Mouse (Mus musculus) heart, embryonic 14.5 days (tissue): Measurements from ENCODE around the gene Mogs. TPM values are rescaled to one million over a fixed set of nuclear protein-coding genes. Genes with fewer than 3 reads are reported as not detected.

Source experiments
- ATAC-seq: fragments of 200-750 bp; cut with Nextera tagmentation; 2 replicates; pipeline ENCODE4 v1.8.0; 2017; ENCODE audit warnings: low read depth, moderate TSS enrichment; ENCODE audit not compliant: insufficient number of reproducible peaks, insufficient read depth, low FRiP score
- H3K27ac ChIP-seq, 2 experiments: fragments of 200-500 bp in 1 of 2; fragments of 300-500 bp in 1 of 2; sonication (generic) in 1 of 2; replicated peaks in 1 of 2; 2 replicates each; pipeline ENCODE4 v1.5.1; 2012 to 2014; ENCODE audit warnings: low read depth in 2 of 2, low read length in 2 of 2, control low read depth in 1 of 2, mild to moderate bottlenecking in 1 of 2, mixed read lengths in 1 of 2; ENCODE audit not compliant: control insufficient read depth in 1 of 2, insufficient read depth in 1 of 2
- H3K27me3 ChIP-seq: fragments of 300-500 bp; sonication (generic); 2 replicates; pipeline ENCODE4 v1.6.1; 2014; ENCODE audit warnings: mild to moderate bottlenecking, low read length, control low read depth; ENCODE audit not compliant: control insufficient read depth, insufficient read depth
- H3K36me3 ChIP-seq: fragments of 300-500 bp; sonication (generic); 2 replicates; pipeline ENCODE4 v1.6.1; 2014; ENCODE audit warnings: mild to moderate bottlenecking, control low read depth, low read length, mixed read lengths; ENCODE audit not compliant: control insufficient read depth, insufficient read depth
- H3K4me1 ChIP-seq, 2 experiments: fragments of 200-500 bp in 1 of 2; fragments of 300-500 bp in 1 of 2; sonication (generic) in 1 of 2; 2 replicates each; pipeline ENCODE4 v1.6.1; 2012 to 2014; ENCODE audit warnings: low read length in 2 of 2, control low read depth in 1 of 2, mixed read lengths in 1 of 2; ENCODE audit not compliant: control insufficient read depth in 2 of 2, insufficient read depth in 2 of 2
- H3K4me2 ChIP-seq: fragments of 300-500 bp; sonication (generic); 2 replicates; pipeline ENCODE4 v1.6.1; 2014; ENCODE audit warnings: mild to moderate bottlenecking, low read length
- H3K4me3 ChIP-seq, 2 experiments: fragments of 200-500 bp in 1 of 2; fragments of 300-500 bp in 1 of 2; sonication (generic) in 1 of 2; 2 replicates each; pipeline ENCODE4 v1.5.1; 2012 to 2014; ENCODE audit warnings: low read length in 2 of 2, mild to moderate bottlenecking in 2 of 2, control low read depth in 1 of 2, low read depth in 1 of 2, moderate library complexity in 1 of 2; ENCODE audit not compliant: control insufficient read depth in 1 of 2, insufficient read depth in 1 of 2
- H3K9ac ChIP-seq: fragments of 300-500 bp; sonication (generic); 2 replicates; pipeline ENCODE4 v1.6.1; 2014; ENCODE audit warnings: mild to moderate bottlenecking, low read length
- H3K9me3 ChIP-seq: fragments of 300-500 bp; sonication (generic); 2 replicates; pipeline ENCODE4 v1.6.1; 2016; ENCODE audit warnings: low read length, control low read depth; ENCODE audit not compliant: control insufficient read depth
- WGBS: fragments of 180-500 bp; shearing (Covaris S2); extraction: QIAGEN DNeasy Blood & Tissue Kit; methylation state at CpG from one replicate; pipeline ENCODE4 v1.1.7; 2014; 5-methylcytosine and 5-hydroxymethylcytosine counted together
- polyA plus RNA-seq: library from polyadenylated mRNA; unstranded; fragments of >200 nt; fragmentation: Nextera tagmentation; extraction: Ambion mirVana; gene quantifications from 2 replicates; pipeline ENCODE4 v1.2.1, GENCODE M21; 2014

Mogs gene
- polyA plus RNA-seq, 1 experiment from 2014 or later = 21.6 TPM

GRCm38 (mm10) chr6:83111510-83112136, 3.7 kb upstream of the Mogs start:
- Histone ChIP-seq H3K9ac (peak overlapping the region; percentile 39; the same call in 1 of the 2 replicates), H3K4me2 (peak overlapping the region; percentile 17; the same call in 1 of the 2 replicates), H3K4me3 (no peak overlapping the region), H3K9me3 (no peaks in the 10 kb centered on the region), H3K4me1 (peaks cover 8 to 36% of the 10 kb centered on the region in 2 experiments), H3K27me3 (no peaks in the 10 kb centered on the region), H3K27ac (peak overlapping the region in 1 of 2 experiments; percentile 34; a peak in 1 of 4 replicates), H3K36me3 (peaks cover 24% of the 10 kb centered on the region)
- WGBS = 62% methylated on average over 4 of the region's 4 CpGs
- ATAC-seq = no peak

GRCm38 (mm10) chr6:83115682-83116372, 531 bp downstream of the Mogs start:
- H3K27ac ChIP-seq = peak overlapping the region in 1 of 2 experiments; percentile 70; a peak in 2 of 4 replicates
- WGBS = 2% methylated on average over 47 of the region's 48 CpGs
- no peaks in the 10 kb centered on the region for H3K27me3 ChIP-seq
- peaks cover 43% of the 10 kb centered on the region for H3K36me3 ChIP-seq
- H3K9ac ChIP-seq = peak overlapping the region; percentile 84
- H3K4me1 ChIP-seq = peaks cover 14 to 34% of the 10 kb centered on the region in 2 experiments
- H3K4me3 ChIP-seq = peak overlapping the region; percentile 59 to 64
- H3K9me3 ChIP-seq = no peaks in the 10 kb centered on the region
- peak; percentile 51; the same call in 1 of the 2 replicates for ATAC-seq
- peak overlapping the region; percentile 85 for H3K4me2 ChIP-seq

- H3K4me3 ChIP-seq = peak overlapping the region; percentile 59 to 64
- H3K36me3 ChIP-seq = peaks cover 36% of the 10 kb centered on the region
- no peak overlapping the region for H3K27ac ChIP-seq
- H3K4me2 ChIP-seq = peak overlapping the region; percentile 85
- no peaks in the 10 kb centered on the region for H3K27me3 ChIP-seq
- H3K9me3 ChIP-seq = no peaks in the 10 kb centered on the region
- H3K9ac ChIP-seq = peak overlapping the region; percentile 84
- no peak for ATAC-seq
- H3K4me1 ChIP-seq = peaks cover 12 to 32% of the 10 kb centered on the region in 2 experiments
- 70% methylated on average over 11 of the region's 11 CpGs for WGBS
Observed at GRCm38 (mm10) chr6:83116373-83117164, 1.3 kb downstream of the Mogs start.

- ATAC-seq = no peak
- Histone ChIP-seq H3K27ac (no peak overlapping the region), H3K9me3 (no peaks in the 10 kb centered on the region), H3K4me3 (no peak overlapping the region), H3K36me3 (peaks cover 33% of the 10 kb centered on the region), H3K4me2 (no peak overlapping the region), H3K27me3 (no peaks in the 10 kb centered on the region), H3K4me1 (peaks cover 12 to 29% of the 10 kb centered on the region in 2 experiments), H3K9ac (no peak overlapping the region)
- WGBS = 89% methylated on average over 4 of the region's 4 CpGs
Observed at GRCm38 (mm10) chr6:83117165-83117438, 1.8 kb downstream of the Mogs start.

DNA sequence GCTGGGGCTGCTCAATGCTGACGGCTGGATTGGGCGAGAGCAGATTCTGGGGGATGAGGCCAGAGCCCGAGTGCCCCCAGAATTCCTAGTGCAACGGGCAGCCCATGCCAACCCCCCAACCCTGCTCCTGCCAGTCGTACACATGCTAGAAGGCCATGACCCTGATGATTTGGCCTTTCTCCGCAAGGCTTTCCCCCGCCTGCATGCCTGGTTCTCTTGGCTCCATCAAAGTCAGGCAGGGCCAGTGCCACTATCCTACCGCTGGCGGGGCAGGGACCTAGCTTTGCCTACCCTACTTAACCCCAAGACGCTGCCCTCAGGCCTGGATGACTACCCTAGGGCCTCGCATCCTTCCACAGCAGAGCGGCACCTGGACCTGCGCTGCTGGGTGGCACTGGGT, 2.3 kb downstream of the Mogs start:
- WGBS = 93% methylated on average over 13 of the region's 13 CpGs
- Histone ChIP-seq H3K4me1 (peaks cover 15 to 32% of the 10 kb centered on the region in 2 experiments), H3K36me3 (peaks cover 32% of the 10 kb centered on the region), H3K9ac (no peak overlapping the region), H3K4me2 (no peak overlapping the region), H3K27ac (no peak overlapping the region), H3K4me3 (no peak overlapping the region), H3K9me3 (no peaks in the 10 kb centered on the region), H3K27me3 (no peaks in the 10 kb centered on the region)
- ATAC-seq = no peak

GRCm38 (mm10) chr6:83118369-83118768, 3.1 kb downstream of the Mogs start:
- H3K27ac ChIP-seq = no peak overlapping the region
- no peak for ATAC-seq
- no peak overlapping the region for H3K9ac ChIP-seq
- no peak overlapping the region for H3K4me2 ChIP-seq
- H3K9me3 ChIP-seq = no peaks in the 10 kb centered on the region
- 82% methylated on average over 11 of the region's 11 CpGs for WGBS
- H3K4me3 ChIP-seq = no peak overlapping the region
- peaks cover 36% of the 10 kb centered on the region for H3K36me3 ChIP-seq
- no peaks in the 10 kb centered on the region for H3K27me3 ChIP-seq
- H3K4me1 ChIP-seq = peaks cover 15 to 35% of the 10 kb centered on the region in 2 experiments

GRCm38 (mm10) chr6:83118825-83119733, 3.8 kb downstream of the Mogs start:
- H3K36me3 ChIP-seq = peaks cover 38% of the 10 kb centered on the region
- no peak for ATAC-seq
- H3K9ac ChIP-seq = no peak overlapping the region
- no peaks in the 10 kb centered on the region for H3K9me3 ChIP-seq
- H3K4me2 ChIP-seq = no peak overlapping the region
- H3K4me1 ChIP-seq = peaks cover 15 to 38% of the 10 kb centered on the region in 2 experiments
- H3K27ac ChIP-seq = no peak overlapping the region
- WGBS = 72% methylated on average over 14 of the region's 14 CpGs
- H3K4me3 ChIP-seq = no peak overlapping the region
- H3K27me3 ChIP-seq = no peaks in the 10 kb centered on the region
